Mouse (Mus musculus): ENCODE data around the gene Gpr61. TPM values are rescaled to one million over a fixed set of nuclear protein-coding genes. Genes with fewer than 3 reads are reported as not detected.

Gene Gpr61
- polyA plus RNA-seq, 1 experiment from 2014 or later: 1.1 TPM

- 79% methylated on average over 5 of the region's 5 CpGs for WGBS
- ATAC-seq (ENCODE audit: insufficient read depth, low FRiP score, low TSS enrichment): no peak
- H3K27me3 ChIP-seq (ENCODE audit: control insufficient read depth, insufficient read depth, low read length): no peaks in the 10 kb centered on the region
These were observed 26.2 kb downstream of the Gpr61 start for GRCm38 (mm10) chr3:108128520-108128919.

GRCm38 (mm10) chr3:108126327-108126726 is 28.4 kb downstream of the Gpr61 start:
- no peak overlapping the region for H3K9ac ChIP-seq (ENCODE audit: low read length)
- no peak overlapping the region for H3K4me2 ChIP-seq (ENCODE audit: low read depth)
- no peaks in the 10 kb centered on the region for H3K9me3 ChIP-seq (ENCODE audit: control insufficient read depth, low read length)
- no peak for DNase-seq (ENCODE audit: low spot score)
- no peaks in the 10 kb centered on the region for H3K27me3 ChIP-seq (ENCODE audit: control insufficient read depth, insufficient read depth, low read length)
- no peak overlapping the region for H3K27ac ChIP-seq (ENCODE audit: low read depth, low read length)
- ATAC-seq (ENCODE audit: insufficient read depth, low FRiP score, low TSS enrichment): no peak
- H3K4me1 ChIP-seq (ENCODE audit: control insufficient read depth, insufficient read depth, low read length): no peaks in the 10 kb centered on the region
- no peak overlapping the region for H3K4me3 ChIP-seq (ENCODE audit: low read depth, low read length)
- whole genome bisulfite sequencing: 90% methylated on average over 3 of the region's 3 CpGs
- peaks cover 1% of the 10 kb centered on the region for H3K36me3 ChIP-seq (ENCODE audit: control insufficient read depth, insufficient read depth, low read length)

More at GRCm38 (mm10) chr3:108128520-108128919, 26.2 kb downstream of the Gpr61 start:
- H3K4me1 ChIP-seq (ENCODE audit: control insufficient read depth, insufficient read depth, low read length): no peaks in the 10 kb centered on the region
- H3K27ac ChIP-seq (ENCODE audit: low read depth, low read length): no peak overlapping the region
- H3K36me3 ChIP-seq (ENCODE audit: control insufficient read depth, insufficient read depth, low read length): no peaks in the 10 kb centered on the region
- H3K4me2 ChIP-seq (ENCODE audit: low read depth): no peak overlapping the region
- no peak overlapping the region for H3K9ac ChIP-seq (ENCODE audit: low read length)
- no peak for DNase-seq (ENCODE audit: low spot score)
- no peak overlapping the region for H3K4me3 ChIP-seq (ENCODE audit: low read depth, low read length)
- H3K9me3 ChIP-seq (ENCODE audit: control insufficient read depth, low read length): no peaks in the 10 kb centered on the region

- no peaks in the 10 kb centered on the region for H3K27me3 ChIP-seq (ENCODE audit: control insufficient read depth, insufficient read depth, low read length)
- H3K36me3 ChIP-seq (ENCODE audit: control insufficient read depth, insufficient read depth, low read length): peaks cover 6% of the 10 kb centered on the region
- H3K4me3 ChIP-seq (ENCODE audit: low read depth, low read length): no peak overlapping the region
- no peak overlapping the region for H3K27ac ChIP-seq (ENCODE audit: low read depth, low read length)
- DNase-seq (ENCODE audit: low spot score) (no peak), ATAC-seq (ENCODE audit: insufficient read depth, low FRiP score, low TSS enrichment) (no peak)
- WGBS: 77% methylated on average over 1 of the region's 1 CpGs
- no peaks in the 10 kb centered on the region for H3K9me3 ChIP-seq (ENCODE audit: control insufficient read depth, low read length)
- no peaks in the 10 kb centered on the region for H3K4me1 ChIP-seq (ENCODE audit: control insufficient read depth, insufficient read depth, low read length)
- H3K4me2 ChIP-seq (ENCODE audit: low read depth): no peak overlapping the region
- no peak overlapping the region for H3K9ac ChIP-seq (ENCODE audit: low read length)
These were observed 30.6 kb downstream of the Gpr61 start for GRCm38 (mm10) chr3:108124131-108124530.

GRCm38 (mm10) chr3:108123242-108123641 is 31.4 kb downstream of the Gpr61 start:
- WGBS: 94% methylated on average over 5 of the region's 5 CpGs
- Histone ChIP-seq H3K27ac (ENCODE audit: low read depth, low read length) (no peak overlapping the region), H3K36me3 (ENCODE audit: control insufficient read depth, insufficient read depth, low read length) (peaks cover 8% of the 10 kb centered on the region), H3K9ac (ENCODE audit: low read length) (no peak overlapping the region), H3K4me2 (ENCODE audit: low read depth) (no peak overlapping the region), H3K27me3 (ENCODE audit: control insufficient read depth, insufficient read depth, low read length) (no peaks in the 10 kb centered on the region), H3K9me3 (ENCODE audit: control insufficient read depth, low read length) (no peaks in the 10 kb centered on the region), H3K4me3 (ENCODE audit: low read depth, low read length) (no peak overlapping the region), H3K4me1 (ENCODE audit: control insufficient read depth, insufficient read depth, low read length) (no peaks in the 10 kb centered on the region)
- ATAC-seq (ENCODE audit: insufficient read depth, low FRiP score, low TSS enrichment) (no peak), DNase-seq (ENCODE audit: low spot score) (no peak)

GRCm38 (mm10) chr3:108121101-108121500 is 33.6 kb downstream of the Gpr61 start:
- ATAC-seq (ENCODE audit: insufficient read depth, low FRiP score, low TSS enrichment) (no peak), DNase-seq (ENCODE audit: low spot score) (no peak)
- Histone ChIP-seq H3K27ac (ENCODE audit: low read depth, low read length) (no peak overlapping the region), H3K27me3 (ENCODE audit: control insufficient read depth, insufficient read depth, low read length) (no peaks in the 10 kb centered on the region), H3K4me1 (ENCODE audit: control insufficient read depth, insufficient read depth, low read length) (no peaks in the 10 kb centered on the region), H3K4me2 (ENCODE audit: low read depth) (no peak overlapping the region), H3K4me3 (ENCODE audit: low read depth, low read length) (no peak overlapping the region), H3K9me3 (ENCODE audit: control insufficient read depth, low read length) (no peaks in the 10 kb centered on the region), H3K9ac (ENCODE audit: low read length) (no peak overlapping the region), H3K36me3 (ENCODE audit: control insufficient read depth, insufficient read depth, low read length) (peaks cover 10% of the 10 kb centered on the region)
- WGBS: 82% methylated on average over 3 of the region's 3 CpGs

- Histone ChIP-seq H3K36me3 (ENCODE audit: control insufficient read depth, insufficient read depth, low read length) (peaks cover 12% of the 10 kb centered on the region), H3K9ac (ENCODE audit: low read length) (no peak overlapping the region), H3K27me3 (ENCODE audit: control insufficient read depth, insufficient read depth, low read length) (no peaks in the 10 kb centered on the region), H3K4me2 (ENCODE audit: low read depth) (no peak overlapping the region), H3K4me1 (ENCODE audit: control insufficient read depth, insufficient read depth, low read length) (no peaks in the 10 kb centered on the region), H3K9me3 (ENCODE audit: control insufficient read depth, low read length) (no peaks in the 10 kb centered on the region), H3K27ac (ENCODE audit: low read depth, low read length) (no peak overlapping the region), H3K4me3 (ENCODE audit: low read depth, low read length) (no peak overlapping the region)
- WGBS: 92% methylated on average over 6 of the region's 6 CpGs
- no peak for DNase-seq (ENCODE audit: low spot score)
- no peak for ATAC-seq (ENCODE audit: insufficient read depth, low FRiP score, low TSS enrichment)
These were observed 37.2 kb downstream of the Gpr61 start for GRCm38 (mm10) chr3:108117465-108117864.

- H3K27ac ChIP-seq (ENCODE audit: low read depth, low read length): no peak overlapping the region
- H3K9me3 ChIP-seq (ENCODE audit: control insufficient read depth, low read length): no peaks in the 10 kb centered on the region
- H3K4me3 ChIP-seq (ENCODE audit: low read depth, low read length): no peak overlapping the region
- H3K9ac ChIP-seq (ENCODE audit: low read length): no peak overlapping the region
- DNase-seq (ENCODE audit: low spot score): no peak
- no peaks in the 10 kb centered on the region for H3K27me3 ChIP-seq (ENCODE audit: control insufficient read depth, insufficient read depth, low read length)
- no peak for ATAC-seq (ENCODE audit: insufficient read depth, low FRiP score, low TSS enrichment)
- no peaks in the 10 kb centered on the region for H3K4me1 ChIP-seq (ENCODE audit: control insufficient read depth, insufficient read depth, low read length)
- H3K36me3 ChIP-seq (ENCODE audit: control insufficient read depth, insufficient read depth, low read length): peaks cover 8% of the 10 kb centered on the region
- 95% methylated on average over 7 of the region's 7 CpGs for WGBS
- H3K4me2 ChIP-seq (ENCODE audit: low read depth): no peak overlapping the region
These were observed 40.9 kb downstream of the Gpr61 start for GRCm38 (mm10) chr3:108113591-108114289.

GRCm38 (mm10) chr3:108112666-108113065 is 42.0 kb downstream of the Gpr61 start:
- Histone ChIP-seq H3K4me2 (ENCODE audit: low read depth) (no peak overlapping the region), H3K27me3 (ENCODE audit: control insufficient read depth, insufficient read depth, low read length) (no peaks in the 10 kb centered on the region), H3K9ac (ENCODE audit: low read length) (no peak overlapping the region), H3K4me3 (ENCODE audit: low read depth, low read length) (no peak overlapping the region), H3K4me1 (ENCODE audit: control insufficient read depth, insufficient read depth, low read length) (no peaks in the 10 kb centered on the region), H3K36me3 (ENCODE audit: control insufficient read depth, insufficient read depth, low read length) (peaks cover 6% of the 10 kb centered on the region), H3K9me3 (ENCODE audit: control insufficient read depth, low read length) (no peaks in the 10 kb centered on the region), H3K27ac (ENCODE audit: low read depth, low read length) (no peak overlapping the region)
- no peak for ATAC-seq (ENCODE audit: insufficient read depth, low FRiP score, low TSS enrichment)
- WGBS: 84% methylated on average over 4 of the region's 4 CpGs
- DNase-seq (ENCODE audit: low spot score): no peak

GRCm38 (mm10) chr3:108112246-108112645 is 42.4 kb downstream of the Gpr61 start:
- Histone ChIP-seq H3K9ac (ENCODE audit: low read length) (no peak overlapping the region), H3K27ac (ENCODE audit: low read depth, low read length) (no peak overlapping the region)
- DNase-seq (ENCODE audit: low spot score): no peak

More at GRCm38 (mm10) chr3:108112246-108112645, 42.4 kb downstream of the Gpr61 start:
- peaks cover 5% of the 10 kb centered on the region for H3K36me3 ChIP-seq (ENCODE audit: control insufficient read depth, insufficient read depth, low read length)
- H3K9me3 ChIP-seq (ENCODE audit: control insufficient read depth, low read length): no peaks in the 10 kb centered on the region
- WGBS: 89% methylated on average over 7 of the region's 7 CpGs
- no peak overlapping the region for H3K4me2 ChIP-seq (ENCODE audit: low read depth)
- no peak for ATAC-seq (ENCODE audit: insufficient read depth, low FRiP score, low TSS enrichment)
- no peaks in the 10 kb centered on the region for H3K4me1 ChIP-seq (ENCODE audit: control insufficient read depth, insufficient read depth, low read length)
- H3K4me3 ChIP-seq (ENCODE audit: low read depth, low read length): no peak overlapping the region
- H3K27me3 ChIP-seq (ENCODE audit: control insufficient read depth, insufficient read depth, low read length): no peaks in the 10 kb centered on the region
